Mouse (Mus musculus) forebrain, embryonic 11.5 days (tissue): ENCODE measurements around the gene Ret. TPM values are rescaled to one million over a fixed set of nuclear protein-coding genes. Genes with fewer than 3 reads are reported as not detected.

Source experiments
- ATAC-seq: fragments of 200-750 bp; cut with Nextera tagmentation; replicated peaks from 2 replicates; pipeline ENCODE4 v1.8.0; 2017; ENCODE audit warnings: moderate TSS enrichment; ENCODE audit not compliant: low FRiP score
- DNase-seq: peaks from one replicate; pipeline ENCODE4 v3.0.0-alpha.2; 2017; ENCODE audit warnings: low spot score
- H3K27ac ChIP-seq: fragments of 300-500 bp; sonication (generic); 2 replicates; pipeline ENCODE4 v1.5.1; 2014; ENCODE audit warnings: low read depth, low read length
- H3K27me3 ChIP-seq: fragments of 300-500 bp; sonication (generic); 2 replicates; pipeline ENCODE4 v1.6.1; 2014; ENCODE audit warnings: mild to moderate bottlenecking, low read length, mixed read lengths; ENCODE audit not compliant: control insufficient read depth, insufficient read depth
- H3K36me3 ChIP-seq: fragments of 300-500 bp; sonication (generic); 2 replicates; pipeline ENCODE4 v1.6.1; 2014; ENCODE audit warnings: mild to moderate bottlenecking, low read length, moderate library complexity, mixed read lengths; ENCODE audit not compliant: control insufficient read depth, insufficient read depth
- H3K4me1 ChIP-seq: fragments of 300-500 bp; sonication (generic); replicated peaks from 2 replicates; pipeline ENCODE4 v1.6.1; 2014; ENCODE audit warnings: low read length, mixed read lengths; ENCODE audit not compliant: control insufficient read depth, insufficient read depth
- H3K4me2 ChIP-seq: fragments of 300-500 bp; sonication (generic); 2 replicates; pipeline ENCODE4 v1.6.1; 2014; ENCODE audit warnings: low read depth, mild to moderate bottlenecking, low read length, moderate library complexity, mixed read lengths; ENCODE audit not compliant: severe bottlenecking
- H3K4me3 ChIP-seq: fragments of 300-500 bp; sonication (generic); 2 replicates; pipeline ENCODE4 v1.5.1; 2014; ENCODE audit warnings: low read depth, low read length
- H3K9ac ChIP-seq: fragments of 300-500 bp; sonication (generic); 2 replicates; pipeline ENCODE4 v1.6.1; 2014; ENCODE audit warnings: low read length
- H3K9me3 ChIP-seq: fragments of 300-500 bp; sonication (generic); 2 replicates; pipeline ENCODE4 v1.6.1; 2016; ENCODE audit warnings: low read length, mixed read lengths; ENCODE audit not compliant: control insufficient read depth
- WGBS: fragments of 180-500 bp; shearing (Covaris S2); extraction: QIAGEN DNeasy Blood & Tissue Kit; methylation state at CpG from one replicate; pipeline ENCODE4 v1.1.7; 2014; 5-methylcytosine and 5-hydroxymethylcytosine counted together
- polyA plus RNA-seq: library from polyadenylated mRNA; unstranded; fragments of >200 nt; fragmentation: Nextera tagmentation; extraction: Ambion mirVana; gene quantifications from 2 replicates; pipeline ENCODE4 v1.2.1, GENCODE M21; 2014

Gene Ret
- polyA plus RNA-seq, 1 experiment from 2014 or later, result 0.39 TPM

GRCm38 (mm10) chr6:118168106-118168505 is 29.4 kb downstream of the Ret start:
- H3K4me1 ChIP-seq, result no peaks in the 10 kb centered on the region
- H3K9me3 ChIP-seq, result no peaks in the 10 kb centered on the region
- H3K9ac ChIP-seq, result no peak overlapping the region
- no peak overlapping the region for H3K4me2 ChIP-seq
- DNase-seq (no peak), ATAC-seq (no peak)
- H3K36me3 ChIP-seq, result no peaks in the 10 kb centered on the region
- H3K4me3 ChIP-seq, result no peak overlapping the region
- H3K27me3 ChIP-seq, result no peaks in the 10 kb centered on the region
- 87% methylated on average over 14 of the region's 14 CpGs for WGBS
- H3K27ac ChIP-seq, result no peak overlapping the region

DNA sequence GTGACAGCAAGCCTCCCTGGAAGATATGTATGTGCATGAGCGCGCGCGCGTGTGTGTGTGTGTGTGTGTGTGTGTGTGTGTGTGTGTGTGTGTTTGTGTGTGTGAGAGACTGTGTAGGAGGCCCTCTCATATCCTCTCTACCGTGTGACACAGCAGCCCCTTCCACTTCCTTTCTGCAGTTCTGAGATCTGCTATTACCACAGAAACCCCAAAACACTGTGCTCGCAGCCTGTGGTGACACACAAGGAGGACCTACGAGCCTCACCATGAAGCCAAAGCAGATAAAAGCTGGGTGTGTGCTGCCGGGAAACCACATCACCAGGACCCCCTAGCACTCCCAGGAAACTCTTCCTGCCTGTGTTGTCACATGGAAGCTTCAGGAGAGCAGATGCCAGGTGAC is 30.5 kb downstream of the Ret start:
- no peaks in the 10 kb centered on the region for H3K27me3 ChIP-seq
- no peak overlapping the region for H3K9ac ChIP-seq
- no peaks in the 10 kb centered on the region for H3K9me3 ChIP-seq
- H3K4me3 ChIP-seq, result no peak overlapping the region
- peak; percentile 39 for DNase-seq
- H3K27ac ChIP-seq, result no peak overlapping the region
- no peaks in the 10 kb centered on the region for H3K36me3 ChIP-seq
- no peak for ATAC-seq
- no peak overlapping the region for H3K4me2 ChIP-seq
- WGBS, result 92% methylated on average over 9 of the region's 9 CpGs
- H3K4me1 ChIP-seq, result no peaks in the 10 kb centered on the region

- no peak overlapping the region for H3K27ac ChIP-seq
- H3K9me3 ChIP-seq, result no peaks in the 10 kb centered on the region
- H3K4me2 ChIP-seq, result no peak overlapping the region
- ATAC-seq (no peak), DNase-seq (peak; percentile 28)
- no peaks in the 10 kb centered on the region for H3K27me3 ChIP-seq
- H3K36me3 ChIP-seq, result no peaks in the 10 kb centered on the region
- no peak overlapping the region for H3K4me3 ChIP-seq
- H3K4me1 ChIP-seq, result no peaks in the 10 kb centered on the region
- no peak overlapping the region for H3K9ac ChIP-seq
- 89% methylated on average over 1 of the region's 1 CpGs for WGBS
Observed at GRCm38 (mm10) chr6:118165516-118165915, 32.0 kb downstream of the Ret start.

- DNase-seq (peak; percentile 10), ATAC-seq (no peak)
- 76% methylated on average over 8 of the region's 8 CpGs for WGBS
- H3K4me2 ChIP-seq, result no peak overlapping the region
- H3K36me3 ChIP-seq, result no peaks in the 10 kb centered on the region
- H3K4me3 ChIP-seq, result no peak overlapping the region
- H3K27me3 ChIP-seq, result no peaks in the 10 kb centered on the region
- H3K9me3 ChIP-seq, result no peaks in the 10 kb centered on the region
- no peak overlapping the region for H3K9ac ChIP-seq
- no peak overlapping the region for H3K27ac ChIP-seq
- H3K4me1 ChIP-seq, result no peaks in the 10 kb centered on the region
Observed at GRCm38 (mm10) chr6:118164691-118165090, 32.8 kb downstream of the Ret start.

- no peaks in the 10 kb centered on the region for H3K36me3 ChIP-seq
- 88% methylated on average over 2 of the region's 2 CpGs for WGBS
- no peak overlapping the region for H3K9ac ChIP-seq
- ATAC-seq, result no peak
- no peaks in the 10 kb centered on the region for H3K9me3 ChIP-seq
- peak; percentile 27 for DNase-seq
- no peak overlapping the region for H3K4me3 ChIP-seq
- H3K27ac ChIP-seq, result no peak overlapping the region
- no peaks in the 10 kb centered on the region for H3K4me1 ChIP-seq
- H3K4me2 ChIP-seq, result no peak overlapping the region
- no peaks in the 10 kb centered on the region for H3K27me3 ChIP-seq
Observed at GRCm38 (mm10) chr6:118163086-118163485, 34.4 kb downstream of the Ret start.

GRCm38 (mm10) chr6:118162457-118163082 is 34.9 kb downstream of the Ret start:
- H3K27me3 ChIP-seq, result no peaks in the 10 kb centered on the region
- no peak overlapping the region for H3K27ac ChIP-seq
- H3K4me3 ChIP-seq, result no peak overlapping the region
- H3K9me3 ChIP-seq, result no peaks in the 10 kb centered on the region
- H3K4me2 ChIP-seq, result no peak overlapping the region
- DNase-seq (peak; percentile 16), ATAC-seq (no peak)
- no peak overlapping the region for H3K9ac ChIP-seq
- H3K4me1 ChIP-seq, result no peaks in the 10 kb centered on the region
- no peaks in the 10 kb centered on the region for H3K36me3 ChIP-seq
- 87% methylated on average over 12 of the region's 12 CpGs for WGBS

GRCm38 (mm10) chr6:118153091-118153490 is 44.4 kb downstream of the Ret start:
- Histone ChIP-seq H3K27me3 (no peaks in the 10 kb centered on the region), H3K4me2 (no peak overlapping the region), H3K4me1 (no peaks in the 10 kb centered on the region), H3K9me3 (no peaks in the 10 kb centered on the region), H3K36me3 (no peaks in the 10 kb centered on the region), H3K27ac (no peak overlapping the region), H3K9ac (no peak overlapping the region), H3K4me3 (no peak overlapping the region)
- ATAC-seq, result no peak
- 78% methylated on average over 5 of the region's 5 CpGs for WGBS
- no peak for DNase-seq

- ATAC-seq, result no peak
- Histone ChIP-seq H3K4me3 (no peak overlapping the region), H3K27me3 (no peaks in the 10 kb centered on the region), H3K36me3 (no peaks in the 10 kb centered on the region), H3K9ac (no peak overlapping the region), H3K27ac (no peak overlapping the region), H3K4me2 (no peak overlapping the region), H3K9me3 (no peaks in the 10 kb centered on the region), H3K4me1 (no peaks in the 10 kb centered on the region)
- no peak for DNase-seq
- 84% methylated on average over 8 of the region's 8 CpGs for WGBS
Observed at GRCm38 (mm10) chr6:118150988-118151387, 46.5 kb downstream of the Ret start.

- DNase-seq (no peak), ATAC-seq (no peak)
- H3K27me3 ChIP-seq, result no peaks in the 10 kb centered on the region
- no peak overlapping the region for H3K4me2 ChIP-seq
- no peaks in the 10 kb centered on the region for H3K4me1 ChIP-seq
- H3K9me3 ChIP-seq, result no peaks in the 10 kb centered on the region
- no peak overlapping the region for H3K27ac ChIP-seq
- H3K4me3 ChIP-seq, result no peak overlapping the region
- no peak overlapping the region for H3K9ac ChIP-seq
- H3K36me3 ChIP-seq, result no peaks in the 10 kb centered on the region
- 88% methylated on average over 2 of the region's 2 CpGs for WGBS
Observed at GRCm38 (mm10) chr6:118150538-118150937, 47.0 kb downstream of the Ret start.
